Mouse (Mus musculus) right cerebral cortex, adult 18-20 months (tissue): ENCODE results near the gene Lmntd1.

Experiments
- DNase-seq: peaks from one replicate; pipeline ENCODE4 v3.0.0; 2022; ENCODE audit warnings: mixed read lengths

Gene Lmntd1

GRCm38 (mm10) chr6:145557059-145557992 is 56.8 kb downstream of the Lmntd1 start:
- no peak for DNase-seq

GRCm38 (mm10) chr6:145553226-145553625 is 60.9 kb downstream of the Lmntd1 start:
- no peak for DNase-seq

GRCm38 (mm10) chr6:145552817-145553216 is 61.3 kb downstream of the Lmntd1 start:
- DNase-seq, result no peak

GRCm38 (mm10) chr6:145550993-145551392 is 63.1 kb downstream of the Lmntd1 start:
- no peak for DNase-seq

- no peak for DNase-seq
These were observed 68.0 kb downstream of the Lmntd1 start for GRCm38 (mm10) chr6:145545927-145546641.

GRCm38 (mm10) chr6:145544838-145545237 is 69.3 kb downstream of the Lmntd1 start:
- DNase-seq, result no peak

GRCm38 (mm10) chr6:145544304-145544703 is 69.8 kb downstream of the Lmntd1 start:
- no peak for DNase-seq

- DNase-seq, result no peak
These were observed 74.6 kb downstream of the Lmntd1 start for GRCm38 (mm10) chr6:145539568-145539859.

- no peak for DNase-seq
These were observed 75.1 kb downstream of the Lmntd1 start for GRCm38 (mm10) chr6:145538787-145539567.

GRCm38 (mm10) chr6:145530464-145530863 is 83.7 kb downstream of the Lmntd1 start:
- no peak for DNase-seq

- DNase-seq, result no peak
These were observed 90.8 kb downstream of the Lmntd1 start for GRCm38 (mm10) chr6:145523337-145523736.

GRCm38 (mm10) chr6:145522617-145523016 is 91.5 kb downstream of the Lmntd1 start:
- no peak for DNase-seq

GRCm38 (mm10) chr6:145517002-145517401 is 97.1 kb downstream of the Lmntd1 start:
- no peak for DNase-seq

- no peak for DNase-seq
These were observed 98.1 kb downstream of the Lmntd1 start for GRCm38 (mm10) chr6:145515859-145516581.

GRCm38 (mm10) chr6:145511265-145511664 is 102.9 kb downstream of the Lmntd1 start:
- DNase-seq, result no peak

- DNase-seq, result no peak
These were observed 105.3 kb downstream of the Lmntd1 start for GRCm38 (mm10) chr6:145508828-145509227.

GRCm38 (mm10) chr6:145501751-145502150 is 112.4 kb downstream of the Lmntd1 start:
- no peak for DNase-seq

- DNase-seq, result no peak
These were observed 114.3 kb downstream of the Lmntd1 start for GRCm38 (mm10) chr6:145499574-145500546.

GRCm38 (mm10) chr6:145495731-145496130 is 118.4 kb downstream of the Lmntd1 start:
- no peak for DNase-seq

- no peak for DNase-seq
These were observed 125.9 kb downstream of the Lmntd1 start for GRCm38 (mm10) chr6:145488251-145488650.

GRCm38 (mm10) chr6:145485986-145486605 is 128.0 kb downstream of the Lmntd1 start:
- no peak for DNase-seq
